ENCODE assay signal across 13 mouse cellular contexts in the genomic region with DNA sequence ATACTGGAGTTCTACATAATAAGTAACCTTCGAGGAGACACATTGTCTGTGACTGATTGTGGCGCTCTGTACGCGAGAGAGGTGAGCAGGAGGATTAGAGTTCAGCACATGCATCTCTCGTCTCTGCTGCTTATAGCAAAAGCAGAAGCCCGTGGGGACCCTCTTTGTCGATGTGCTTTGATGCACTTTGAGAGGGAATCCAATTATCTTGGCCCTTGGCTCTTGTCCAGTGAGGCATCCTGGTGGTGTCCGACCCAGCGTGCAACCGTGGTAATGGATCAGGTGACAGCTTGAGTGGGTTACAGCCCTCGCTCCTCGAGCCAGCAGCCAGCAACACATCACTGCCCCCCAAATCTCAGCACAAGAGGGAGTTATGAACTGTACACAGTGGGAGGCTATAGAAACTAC. TPM values are rescaled to one million over a fixed set of nuclear protein-coding genes. Genes with fewer than 3 reads are reported as not detected.
A peak's percentile ranks its signal among the peaks of the same experiment; 100 is the strongest.
DNase-seq lines count a peak whose midpoint lies in the region; ATAC-seq and TF ChIP-seq lines count a peak whose summit lies in the region.
"Had no signal": no experiment of that assay in that cellular context is flagged by ENCODE, and none has a peak within 500 bp of the region (broad histone marks: within the 10 kb centered on the region; RNA-seq: fewer than 3 reads in every experiment).

No protein-coding gene starts in this region.

- no peak overlapping the region for H3K9ac ChIP-seq in kidney, embryonic 14.5 days (ENCODE audit: low read depth, low read length)
- no peak overlapping the region for H3K9ac ChIP-seq in forebrain, embryonic 14.5 days (ENCODE audit: low read length)
- no peak overlapping the region for H3K9ac ChIP-seq in hindbrain, embryonic 14.5 days
- no peak overlapping the region for H3K9ac ChIP-seq in midbrain, postnatal 0 days (replicated peaks; ENCODE audit: low read length, poor library complexity, severe bottlenecking)

- H3K9me3 ChIP-seq in kidney, embryonic 14.5 days (ENCODE audit: control insufficient read depth, low read length) = no peaks in the 10 kb centered on the region
- H3K9me3 ChIP-seq in forebrain, embryonic 14.5 days (replicated peaks; ENCODE audit: control insufficient read depth, low read length) = no peaks in the 10 kb centered on the region
- H3K9me3 ChIP-seq in hindbrain, embryonic 14.5 days (ENCODE audit: control insufficient read depth, low read length) = no peaks in the 10 kb centered on the region
- no peaks in the 10 kb centered on the region for H3K9me3 ChIP-seq in midbrain, postnatal 0 days (ENCODE audit: low read length)

- no peaks in the 10 kb centered on the region for H3K27me3 ChIP-seq in kidney, embryonic 14.5 days (ENCODE audit: control insufficient read depth, insufficient read depth, low read length)
- no peaks in the 10 kb centered on the region for H3K27me3 ChIP-seq in forebrain, embryonic 14.5 days (replicated peaks; ENCODE audit: control insufficient read depth, insufficient read depth, low read length)
- H3K27me3 ChIP-seq in hindbrain, embryonic 14.5 days (ENCODE audit: control insufficient read depth, insufficient read depth, low read length) = no peaks in the 10 kb centered on the region
- no peaks in the 10 kb centered on the region for H3K27me3 ChIP-seq in midbrain, postnatal 0 days (ENCODE audit: insufficient read depth, low read length)

- no peaks in the 10 kb centered on the region for H3K4me1 ChIP-seq in kidney, embryonic 14.5 days (ENCODE audit: control insufficient read depth, insufficient read depth, low read length)
- peaks cover 14% of the 10 kb centered on the region for H3K4me1 ChIP-seq in forebrain, embryonic 14.5 days (ENCODE audit: control insufficient read depth, insufficient read depth, low read length)
- H3K4me1 ChIP-seq in hindbrain, embryonic 14.5 days (replicated peaks; ENCODE audit: control insufficient read depth, insufficient read depth, low read length) = peaks cover 22% of the 10 kb centered on the region
- H3K4me1 ChIP-seq in midbrain, postnatal 0 days (ENCODE audit: insufficient read depth, low read length) = peaks cover 3% of the 10 kb centered on the region; the same call in 1 of the 2 replicates

- 47% methylated on average over 12 of the region's 12 CpGs for WGBS in kidney, embryonic 14.5 days
- WGBS in forebrain, embryonic 14.5 days = 21% methylated on average over 12 of the region's 12 CpGs
- WGBS in hindbrain, embryonic 14.5 days = 17% methylated on average over 12 of the region's 12 CpGs
- 19% methylated on average over 12 of the region's 12 CpGs for WGBS in midbrain, postnatal 0 days

- H3K4me3 ChIP-seq in kidney, embryonic 14.5 days (ENCODE audit: low read length) = no peak overlapping the region
- H3K4me3 ChIP-seq in forebrain, embryonic 14.5 days (ENCODE audit: low read depth, low read length) = no peak overlapping the region
- H3K4me3 ChIP-seq in hindbrain, embryonic 14.5 days (replicated peaks; ENCODE audit: low read length) = no peak overlapping the region
- H3K4me3 ChIP-seq in midbrain, postnatal 0 days (ENCODE audit: low read depth, low read length) = no peak overlapping the region
- H3K4me3 ChIP-seq: erythroblast, embryonic 14.5 days had no signal

- no peak overlapping the region for H3K27ac ChIP-seq in kidney, embryonic 14.5 days (ENCODE audit: low read depth, low read length)
- no peak overlapping the region for H3K27ac ChIP-seq in forebrain, embryonic 14.5 days (ENCODE audit: low read depth, low read length)
- H3K27ac ChIP-seq in hindbrain, embryonic 14.5 days = 0 out of 2 replicates have a peak overlapping the region, but pooled peaks have one; percentile 1
- H3K27ac ChIP-seq in midbrain, postnatal 0 days (ENCODE audit: low read depth, low read length) = no peak overlapping the region; the same call in 1 of the 2 replicates

- peak; percentile 69 for ATAC-seq in kidney, embryonic 14.5 days (ENCODE audit: low FRiP score, low TSS enrichment)
- ATAC-seq in forebrain, embryonic 14.5 days = peak; percentile 56; the same call in 1 of the 2 replicates
- ATAC-seq in hindbrain, embryonic 14.5 days (ENCODE audit: low FRiP score) = peak; percentile 58
- peak; percentile 38; the same call in 1 of the 2 replicates for ATAC-seq in midbrain, postnatal 0 days (ENCODE audit: low FRiP score)

- 0 out of 2 replicates have a peak, but pooled peaks have one; percentile 4 for TF ChIP-seq CTCF in midbrain, postnatal 0 days (IDR thresholded peaks at IDR 0.05)

- H3K36me3 ChIP-seq in kidney, embryonic 14.5 days (ENCODE audit: control insufficient read depth, insufficient read depth, low read length) = no peaks in the 10 kb centered on the region
- no peaks in the 10 kb centered on the region for H3K36me3 ChIP-seq in forebrain, embryonic 14.5 days (ENCODE audit: control insufficient read depth, insufficient read depth, low read length)
- H3K36me3 ChIP-seq in hindbrain, embryonic 14.5 days (replicated peaks; ENCODE audit: control insufficient read depth, insufficient read depth) = no peaks in the 10 kb centered on the region
- no peaks in the 10 kb centered on the region for H3K36me3 ChIP-seq in midbrain, postnatal 0 days (ENCODE audit: insufficient read depth, low read length)

- no peak overlapping the region for H3K4me2 ChIP-seq in kidney, embryonic 14.5 days (replicated peaks; ENCODE audit: low read depth, low read length)
- H3K4me2 ChIP-seq in forebrain, embryonic 14.5 days (ENCODE audit: low read length) = no peak overlapping the region
- no peak overlapping the region for H3K4me2 ChIP-seq in hindbrain, embryonic 14.5 days (replicated peaks)
- peak overlapping the region; percentile 12; the same call in 1 of the 2 replicates for H3K4me2 ChIP-seq in midbrain, postnatal 0 days (ENCODE audit: low read depth, low read length, poor library complexity, severe bottlenecking)
- H3K4me2 ChIP-seq: heart, embryonic 11.5 days; liver, embryonic 11.5 days had no signal

- no peak for DNase-seq in kidney, postnatal 10 days
- peak; percentile 71 for DNase-seq in forebrain, embryonic 14.5 days (ENCODE audit: low spot score)
- DNase-seq in hindbrain, embryonic 14.5 days (ENCODE audit: low spot score) = no peak
- DNase-seq in midbrain, postnatal 0 days (ENCODE audit: low spot score) = peak; percentile 70
- DNase-seq in natural killer cell, adult 2 months (ENCODE audit: low spot score in 2 of 2) = no peak
- no peak for DNase-seq in frontal cortex, postnatal 14 days (ENCODE audit: low spot score in 2 of 2)
- DNase-seq in urinary bladder, adult 2 months (ENCODE audit: low spot score) = no peak
- DNase-seq: gastrocnemius, postnatal 25 days; lung, postnatal 10 days had no signal

RNA-seq across cellular contexts. Expression of gene Ptpro, which starts 25.5 kb away (rescaled TPM):
- polyA plus RNA-seq in kidney, embryonic 14.5 days (2014; fragmentation: Nextera tagmentation; extraction: Ambion mirVana) = 6.2 and 11.5 TPM in 2 replicates
- polyA plus RNA-seq in forebrain, embryonic 14.5 days (2014; fragmentation: Nextera tagmentation; extraction: Ambion mirVana) = 41.7 and 51.2 TPM in 2 replicates
- polyA plus RNA-seq in hindbrain, embryonic 14.5 days (2014; fragmentation: Nextera tagmentation; extraction: Ambion mirVana) = 54.6 and 61.6 TPM in 2 replicates
- 122 and 134 TPM in 2 replicates for total RNA-seq in midbrain, postnatal 0 days (2014; rRNA removed)
- 54.8 and 58.7 TPM in 2 replicates for polyA plus RNA-seq in midbrain, postnatal 0 days (2015; fragmentation: Nextera tagmentation; extraction: Ambion mirVana)
- polyA plus RNA-seq in urinary bladder, adult 2 months (2012; rRNA removed) = 3.9 and 4.5 TPM in 2 replicates
- polyA plus RNA-seq: erythroblast, embryonic 14.5 days had no signal

Comparison
In these comparisons a context has a peak if more than half of its experiments do, and no peak if none do; other contexts are left out.
1. DNase-seq: peak in forebrain, embryonic 14.5 days (single experiment) and midbrain, postnatal 0 days (single experiment); none in kidney, postnatal 10 days (single experiment), hindbrain, embryonic 14.5 days (single experiment), natural killer cell, adult 2 months (0 of 2), frontal cortex, postnatal 14 days (0 of 2) and urinary bladder, adult 2 months (single experiment).
2. Peak in every context shown above with its lines, with median percentiles within 50 percentile points of each other: ATAC-seq.